In genomic region chr4:149568622-149569021, GRCm38 (mm10) we compare ENCODE assay signal across 21 mouse cellular contexts. TPM values are rescaled to one million over a fixed set of nuclear protein-coding genes. Genes with fewer than 3 reads are reported as not detected.
DNase-seq lines count a peak whose midpoint lies in the region; ATAC-seq and TF ChIP-seq lines count a peak whose summit lies in the region.
"Had no signal": no experiment of that assay in that cellular context is flagged by ENCODE, and none has a peak within 500 bp of the region (broad histone marks: within the 10 kb centered on the region; RNA-seq: fewer than 3 reads in every experiment).

No protein-coding gene starts in this region.

- no peak for TF ChIP-seq EP300 in stomach, postnatal 0 days (optimal IDR thresholded peaks at IDR 0.05)

- no peaks in the 10 kb centered on the region for H3K9me3 ChIP-seq in limb, embryonic 11.5 days (ENCODE audit: control insufficient read depth, low read length)
- no peaks in the 10 kb centered on the region for H3K9me3 ChIP-seq in limb, embryonic 10.5 days (replicated peaks)
- H3K9me3 ChIP-seq in stomach, postnatal 0 days (ENCODE audit: control insufficient read depth, low read length): no peaks in the 10 kb centered on the region
- H3K9me3 ChIP-seq in neural tube, embryonic 15.5 days (replicated peaks): no peaks in the 10 kb centered on the region
- H3K9me3 ChIP-seq: embryonic facial prominence, embryonic 12.5 days; forebrain, embryonic 13.5 days; G1E; heart, embryonic 13.5 days; hindbrain, embryonic 15.5 days had no signal

- 52% methylated on average over 6 of the region's 6 CpGs for WGBS in limb, embryonic 11.5 days
- 59% methylated on average over 6 of the region's 6 CpGs for WGBS in limb, embryonic 10.5 days
- WGBS in large intestine, adult 2 months: 17% methylated on average over 6 of the region's 6 CpGs
- WGBS in stomach, postnatal 0 days: 25% methylated on average over 6 of the region's 6 CpGs
- WGBS in neural tube, embryonic 15.5 days: 58% methylated on average over 6 of the region's 6 CpGs

- no peak for ATAC-seq in limb, embryonic 11.5 days (ENCODE audit: insufficient number of reproducible peaks, low FRiP score, low TSS enrichment, low read depth)
- ATAC-seq in stomach, postnatal 0 days (ENCODE audit: low FRiP score, low TSS enrichment): peak; percentile 45; the same call in 1 of the 2 replicates
- ATAC-seq in neural tube, embryonic 15.5 days (ENCODE audit: low FRiP score): no peak
- ATAC-seq: CD4-positive, CD25-positive, alpha-beta regulatory T cell, adult 4 months; forebrain, embryonic 13.5 days had no signal

- H3K4me2 ChIP-seq in limb, embryonic 11.5 days (ENCODE audit: low read depth, severe bottlenecking): no peak overlapping the region
- H3K4me2 ChIP-seq in stomach, postnatal 0 days (replicated peaks; ENCODE audit: low read depth): no peak overlapping the region
- no peak overlapping the region for H3K4me2 ChIP-seq in neural tube, embryonic 15.5 days
- H3K4me2 ChIP-seq: embryonic facial prominence, embryonic 12.5 days; forebrain, embryonic 13.5 days; heart, embryonic 13.5 days; hindbrain, embryonic 15.5 days had no signal

- TF ChIP-seq CTCF in stomach, postnatal 0 days (IDR thresholded peaks at IDR 0.05; ENCODE audit: low read depth): no peak

- H3K4me1 ChIP-seq in limb, embryonic 11.5 days (ENCODE audit: control insufficient read depth, insufficient read depth, low read length): peaks cover 9% of the 10 kb centered on the region
- H3K4me1 ChIP-seq in limb, embryonic 10.5 days: peaks cover 28% of the 10 kb centered on the region
- peaks cover 12% of the 10 kb centered on the region for H3K4me1 ChIP-seq in stomach, postnatal 0 days (replicated peaks; ENCODE audit: control insufficient read depth, insufficient read depth)
- peaks cover 24% of the 10 kb centered on the region for H3K4me1 ChIP-seq in neural tube, embryonic 15.5 days

- no peaks in the 10 kb centered on the region for H3K27me3 ChIP-seq in limb, embryonic 11.5 days (ENCODE audit: control insufficient read depth, insufficient read depth, low read length)
- H3K27me3 ChIP-seq in limb, embryonic 10.5 days (ENCODE audit: low read depth, poor library complexity, severe bottlenecking): peaks cover 18% of the 10 kb centered on the region; the same call in 1 of the 2 replicates
- no peaks in the 10 kb centered on the region for H3K27me3 ChIP-seq in stomach, postnatal 0 days (ENCODE audit: control insufficient read depth, insufficient read depth, low read length)
- H3K27me3 ChIP-seq in neural tube, embryonic 15.5 days (replicated peaks): no peaks in the 10 kb centered on the region
- H3K27me3 ChIP-seq: embryonic facial prominence, embryonic 12.5 days; hindbrain, embryonic 15.5 days had no signal

- no peaks in the 10 kb centered on the region for H3K36me3 ChIP-seq in limb, embryonic 11.5 days (ENCODE audit: control insufficient read depth, insufficient read depth, low read length)
- peaks cover 24% of the 10 kb centered on the region for H3K36me3 ChIP-seq in limb, embryonic 10.5 days
- no peaks in the 10 kb centered on the region for H3K36me3 ChIP-seq in stomach, postnatal 0 days (ENCODE audit: control insufficient read depth, insufficient read depth, low read length)
- no peaks in the 10 kb centered on the region for H3K36me3 ChIP-seq in neural tube, embryonic 15.5 days
- H3K36me3 ChIP-seq: G1E; hindbrain, embryonic 15.5 days had no signal

- no peak overlapping the region for H3K4me3 ChIP-seq in limb, embryonic 11.5 days (ENCODE audit: low read depth, low read length)
- no peak overlapping the region for H3K4me3 ChIP-seq in limb, embryonic 10.5 days
- H3K4me3 ChIP-seq in stomach, postnatal 0 days (ENCODE audit: low read depth, low read length): no peak overlapping the region
- H3K4me3 ChIP-seq in neural tube, embryonic 15.5 days (replicated peaks): no peak overlapping the region
- H3K4me3 ChIP-seq: embryonic facial prominence, embryonic 12.5 days; forebrain, embryonic 13.5 days; gastrocnemius, adult 2 months; heart, embryonic 13.5 days; hindbrain, embryonic 15.5 days had no signal

- no peak overlapping the region for H3K27ac ChIP-seq in limb, embryonic 11.5 days (replicated peaks; ENCODE audit: low read depth, low read length)
- no peak overlapping the region for H3K27ac ChIP-seq in limb, embryonic 10.5 days
- peak overlapping the region; percentile 63 for H3K27ac ChIP-seq in stomach, postnatal 0 days (replicated peaks)
- H3K27ac ChIP-seq in neural tube, embryonic 15.5 days (replicated peaks): no peak overlapping the region
- H3K27ac ChIP-seq: forebrain, embryonic 13.5 days; gastrocnemius, adult 2 months; heart, embryonic 13.5 days; hindbrain, embryonic 15.5 days had no signal

- peak overlapping the region; percentile 27; the same call in 1 of the 2 replicates for H3K9ac ChIP-seq in limb, embryonic 11.5 days (ENCODE audit: low read length)
- H3K9ac ChIP-seq in stomach, postnatal 0 days (ENCODE audit: low read length): no peak overlapping the region
- no peak overlapping the region for H3K9ac ChIP-seq in neural tube, embryonic 15.5 days (replicated peaks)
- H3K9ac ChIP-seq: embryonic facial prominence, embryonic 12.5 days; forebrain, embryonic 13.5 days; heart, embryonic 13.5 days; hindbrain, embryonic 15.5 days had no signal

- peak; percentile 56 to 59 for DNase-seq in cerebellum, postnatal 10 days
- no peak for DNase-seq in cerebellum, adult 11 months
- no peak for DNase-seq in limb, embryonic 11.5 days (ENCODE audit: low spot score)
- DNase-seq in limb, embryonic 10.5 days (ENCODE audit: low spot score): no peak
- peak; percentile 74 for DNase-seq in large intestine, adult 2 months (ENCODE audit: low read depth, low spot score)
- DNase-seq in stomach, postnatal 0 days (ENCODE audit: low spot score): peak; percentile 67
- DNase-seq in embryo, embryonic 11 days: no peak
- DNase-seq: adrenal gland, adult 8-10 months; adrenal gland, postnatal 36 days; B cell, adult 2 months; cerebellum, adult 8-10 months; gastrocnemius, adult 2 months; gastrocnemius, postnatal 25 days; heart, postnatal 36 days had no signal

RNA-seq across cellular contexts. Expression of gene Clstn1, which starts 17.6 kb away (rescaled TPM):
- 24.7 and 30.6 TPM in 2 replicates for polyA plus RNA-seq in limb, embryonic 11.5 days (2014; fragmentation: Nextera tagmentation; extraction: Ambion mirVana)
- polyA plus RNA-seq in limb, embryonic 10.5 days (2016; fragmentation: Nextera tagmentation; extraction: Ambion mirVana): 34.8 and 41.2 TPM in 2 replicates
- polyA plus RNA-seq in large intestine, adult 2 months (2012; rRNA removed): 51.5 and 58.3 TPM in 2 replicates
- 28.6 and 30.5 TPM in 2 replicates for polyA plus RNA-seq in stomach, postnatal 0 days (2015; fragmentation: Nextera tagmentation; extraction: Ambion mirVana)
- 142 and 188 TPM in 2 replicates for polyA plus RNA-seq in neural tube, embryonic 15.5 days (2015; fragmentation: Nextera tagmentation; extraction: Ambion mirVana)

RNA-seq across cellular contexts. Expression of gene Ctnnbip1, which starts 50.6 kb away (rescaled TPM):
- 74.7 and 84.6 TPM in 2 replicates for polyA plus RNA-seq in limb, embryonic 11.5 days (2014; fragmentation: Nextera tagmentation; extraction: Ambion mirVana)
- polyA plus RNA-seq in limb, embryonic 10.5 days (2016; fragmentation: Nextera tagmentation; extraction: Ambion mirVana): 67.1 and 78.4 TPM in 2 replicates
- polyA plus RNA-seq in large intestine, adult 2 months (2012; rRNA removed): 22.5 and 27.7 TPM in 2 replicates
- 60.1 and 69.5 TPM in 2 replicates for polyA plus RNA-seq in stomach, postnatal 0 days (2015; fragmentation: Nextera tagmentation; extraction: Ambion mirVana)
- polyA plus RNA-seq in neural tube, embryonic 15.5 days (2015; fragmentation: Nextera tagmentation; extraction: Ambion mirVana): 92.7 and 103 TPM in 2 replicates

Comparison
In these comparisons a context has a peak if more than half of its experiments do, and no peak if none do; other contexts are left out.
1. DNase-seq: peak in cerebellum, postnatal 10 days (2 of 2), large intestine, adult 2 months (single experiment) and stomach, postnatal 0 days (single experiment); none in cerebellum, adult 11 months (single experiment), limb, embryonic 11.5 days (single experiment), limb, embryonic 10.5 days (single experiment) and embryo, embryonic 11 days (single experiment).